In the genomic region with DNA sequence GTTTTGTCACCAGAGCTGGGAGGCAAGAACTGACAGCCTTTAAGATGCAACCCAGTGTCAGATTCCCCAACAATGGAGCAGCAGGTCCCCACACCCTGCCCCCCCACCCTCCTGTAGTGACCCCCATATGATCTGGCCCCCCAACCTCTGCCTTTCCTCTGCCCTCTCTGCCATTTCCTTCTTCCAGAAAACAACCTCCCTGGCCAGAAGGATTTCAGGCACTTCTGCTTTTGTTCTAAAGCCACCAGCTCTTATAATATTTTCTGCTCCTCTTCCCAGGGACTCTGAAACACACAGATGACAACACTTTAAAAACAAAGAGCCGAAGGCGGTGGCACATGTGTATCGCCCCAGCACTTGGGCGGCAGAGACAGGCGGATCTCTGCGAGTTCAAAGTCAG, we compare ENCODE assay signal across 9 mouse cellular contexts. TPM values are rescaled to one million over a fixed set of nuclear protein-coding genes. Genes with fewer than 3 reads are reported as not detected.
DNase-seq lines count a peak whose midpoint lies in the region; ATAC-seq and TF ChIP-seq lines count a peak whose summit lies in the region.
"Had no signal": no experiment of that assay in that cellular context is flagged by ENCODE, and none has a peak within 500 bp of the region (broad histone marks: within the 10 kb centered on the region; RNA-seq: fewer than 3 reads in every experiment).

No protein-coding gene starts in this region.

- peak overlapping the region; percentile 85 for H3K27ac ChIP-seq in gastrocnemius, adult 2 months
- peak overlapping the region; percentile 75 for H3K27ac ChIP-seq in layer of hippocampus, adult 2 months
- H3K27ac ChIP-seq in embryonic facial prominence, embryonic 15.5 days (replicated peaks): peak overlapping the region; percentile 8; the same call in 1 of the 2 replicates
- H3K27ac ChIP-seq in midbrain, embryonic 11.5 days (ENCODE audit: low read depth, low read length): no peak overlapping the region
- H3K27ac ChIP-seq: limb, embryonic 12.5 days had no signal

- H3K4me2 ChIP-seq in embryonic facial prominence, embryonic 15.5 days (replicated peaks): no peak overlapping the region
- no peak overlapping the region for H3K4me2 ChIP-seq in midbrain, embryonic 11.5 days
- H3K4me2 ChIP-seq: limb, embryonic 12.5 days had no signal

- peak overlapping the region; percentile 50 for H3K4me3 ChIP-seq in gastrocnemius, adult 2 months
- H3K4me3 ChIP-seq in layer of hippocampus, adult 2 months: no peak overlapping the region
- H3K4me3 ChIP-seq in embryonic facial prominence, embryonic 15.5 days (replicated peaks): no peak overlapping the region
- H3K4me3 ChIP-seq in midbrain, embryonic 11.5 days (ENCODE audit: low read depth, low read length): no peak overlapping the region
- H3K4me3 ChIP-seq: limb, embryonic 12.5 days had no signal

- no peak for DNase-seq in gastrocnemius, adult 2 months
- DNase-seq in gastrocnemius, adult 8-10 months (ENCODE audit: low spot score in 2 of 2): no peak
- no peak for DNase-seq in layer of hippocampus, adult 2 months (ENCODE audit: low spot score in 2 of 2)
- no peak for DNase-seq in layer of hippocampus, adult 18-20 months (ENCODE audit: low spot score in 2 of 2)
- DNase-seq in midbrain, embryonic 11.5 days (ENCODE audit: low spot score, missing footprints): no peak
- DNase-seq in thymus, postnatal 36 days: no peak

- 70% methylated on average over 6 of the region's 6 CpGs for WGBS in embryonic facial prominence, embryonic 15.5 days
- 87% methylated on average over 6 of the region's 6 CpGs for whole genome bisulfite sequencing in midbrain, embryonic 11.5 days

- intact Hi-C loops in gastrocnemius, adult 2 months (cut with DNase I): loop anchor here (2.0 to 5.0 kb wide), 5 partner anchors 184 to 438 kb away; no protein-coding TSS in a partner anchor

- ATAC-seq in embryonic facial prominence, embryonic 15.5 days (ENCODE audit: insufficient number of reproducible peaks, low FRiP score, low TSS enrichment, low read depth): peak; percentile 1; the same call in 1 of the 2 replicates
- peak; percentile 23; the same call in 1 of the 2 replicates for ATAC-seq in midbrain, embryonic 11.5 days (ENCODE audit: low FRiP score)
- ATAC-seq in erythroid progenitor cell, adult 5-6 weeks (replicated peaks; ENCODE audit: low FRiP score, poor library complexity, severe bottlenecking): no peak

- H3K4me1 ChIP-seq in embryonic facial prominence, embryonic 15.5 days: peaks cover 33% of the 10 kb centered on the region
- H3K4me1 ChIP-seq in midbrain, embryonic 11.5 days (ENCODE audit: control insufficient read depth, insufficient read depth, low read length): no peaks in the 10 kb centered on the region

- H3K27me3 ChIP-seq in embryonic facial prominence, embryonic 15.5 days: no peaks in the 10 kb centered on the region
- no peaks in the 10 kb centered on the region for H3K27me3 ChIP-seq in midbrain, embryonic 11.5 days (ENCODE audit: control insufficient read depth, insufficient read depth, low read length)
- H3K27me3 ChIP-seq: limb, embryonic 12.5 days had no signal

- H3K9me3 ChIP-seq in embryonic facial prominence, embryonic 15.5 days (replicated peaks): no peaks in the 10 kb centered on the region
- H3K9me3 ChIP-seq in midbrain, embryonic 11.5 days (ENCODE audit: control insufficient read depth, low read length): no peaks in the 10 kb centered on the region
- H3K9me3 ChIP-seq: limb, embryonic 12.5 days had no signal

- H3K9ac ChIP-seq in embryonic facial prominence, embryonic 15.5 days: no peak overlapping the region
- H3K9ac ChIP-seq in midbrain, embryonic 11.5 days (ENCODE audit: low read length): no peak overlapping the region
- H3K9ac ChIP-seq: limb, embryonic 12.5 days had no signal

- peaks cover under 1% of the 10 kb centered on the region; the same call in 1 of the 2 replicates for H3K36me3 ChIP-seq in embryonic facial prominence, embryonic 15.5 days
- H3K36me3 ChIP-seq in midbrain, embryonic 11.5 days (ENCODE audit: control insufficient read depth, insufficient read depth, low read length): 0 out of 2 replicates have a peak, but pooled peaks cover under 1% of the 10 kb centered on the region

- no peak for TF ChIP-seq CTCF in gastrocnemius, adult 2 months (IDR thresholded peaks at IDR 0.05)
- TF ChIP-seq CTCF in layer of hippocampus, adult 2 months (conservative IDR thresholded peaks at IDR 0.05): no peak

RNA-seq across cellular contexts. Expression of gene Tomm20, which starts 25.3 kb away (rescaled TPM):
- total RNA-seq in gastrocnemius, adult 2 months (2021): 100 to 1,000 TPM in 1 of 2 experiments, 10 to 100 TPM in 1; 92.0 to 104 TPM
- 100 to 1,000 TPM in 1 of 4 experiments, 10 to 100 TPM in 3; 73.7 to 107 (median 80.1) TPM for total RNA-seq in gastrocnemius, adult 8-10 months (2022)
- total RNA-seq in layer of hippocampus, adult 2 months (2021): 100 to 1,000 TPM; 209 to 214 TPM
- 100 to 1,000 TPM; 214 TPM for total RNA-seq in layer of hippocampus, adult 18-20 months (2021)
- polyA plus RNA-seq in embryonic facial prominence, embryonic 15.5 days (2015; fragmentation: Nextera tagmentation; extraction: Ambion mirVana): 185 and 193 TPM in 2 replicates
- 239 and 240 TPM in 2 replicates for polyA plus RNA-seq in midbrain, embryonic 11.5 days (2014; fragmentation: Nextera tagmentation; extraction: Ambion mirVana)
- total RNA-seq in erythroid progenitor cell, adult 5-6 weeks (2015; ENCODE audit: low replicate concordance): 16.3 and 40.4 TPM in 2 replicates
- total RNA-seq in erythroid progenitor cell, adult 5-6 weeks (2017; ENCODE audit: low replicate concordance): 43.8 and 48.9 TPM in 2 replicates

RNA-seq across cellular contexts. Expression of gene Rbm34, which starts 50.5 kb away (rescaled TPM):
- total RNA-seq in gastrocnemius, adult 2 months (2021): 1 to 10 TPM; 4.7 to 4.8 TPM
- total RNA-seq in gastrocnemius, adult 8-10 months (2022): 1 to 10 TPM; 4.4 to 5.8 (median 5.3) TPM
- total RNA-seq in layer of hippocampus, adult 2 months (2021): 10 to 100 TPM; 12.1 to 12.9 TPM
- total RNA-seq in layer of hippocampus, adult 18-20 months (2021): 10 to 100 TPM; 13.1 to 13.6 TPM
- polyA plus RNA-seq in embryonic facial prominence, embryonic 15.5 days (2015; fragmentation: Nextera tagmentation; extraction: Ambion mirVana): 23.1 and 23.7 TPM in 2 replicates
- polyA plus RNA-seq in midbrain, embryonic 11.5 days (2014; fragmentation: Nextera tagmentation; extraction: Ambion mirVana): 32.0 and 38.4 TPM in 2 replicates
- 6.8 and 10.9 TPM in 2 replicates for total RNA-seq in erythroid progenitor cell, adult 5-6 weeks (2015; ENCODE audit: low replicate concordance)
- total RNA-seq in erythroid progenitor cell, adult 5-6 weeks (2017; ENCODE audit: low replicate concordance): 8.7 and 10.8 TPM in 2 replicates
